Mouse (Mus musculus) thymus, adult 2 months (tissue): ENCODE data around the gene Hspa1a.

Experiments
- CTCF ChIP-seq: fragments of 200-500 bp; IDR thresholded peaks from 2 replicates; pipeline ENCODE4 v1.5.1; 2012; ENCODE audit warnings: mild to moderate bottlenecking, control low read depth, low read length, moderate library complexity, borderline replicate concordance; ENCODE audit not compliant: control insufficient read depth, poor library complexity, insufficient read depth; ENCODE audit errors: extremely low read depth
- POLR2A ChIP-seq: fragments of 200-500 bp; IDR thresholded peaks from 2 replicates; pipeline ENCODE4 v1.6.1; 2012; ENCODE audit warnings: mild to moderate bottlenecking, low read length, control low read depth, moderate library complexity; ENCODE audit not compliant: control insufficient read depth, poor library complexity, insufficient read depth; ENCODE audit errors: extremely low read depth

- TF ChIP-seq CTCF (no peak), POLR2A (no peak)
Measured at GRCm38 (mm10) chr17:35003022-35003838, 31.3 kb upstream of the Hspa1a start.
